Mouse (Mus musculus) heart, adult 2 months (tissue): Measurements from ENCODE around the gene Gpr27. TPM values are rescaled to one million over a fixed set of nuclear protein-coding genes. Genes with fewer than 3 reads are reported as not detected.
A peak's percentile ranks its signal among the peaks of the same experiment; 100 is the strongest.

Experiments
- DNase-seq, 2 experiments: peaks; one replicate each; pipeline ENCODE4 v3.0.0; 2021
- H3K27ac ChIP-seq: fragments of 200-600 bp; 2 replicates; pipeline ENCODE4 v1.8.1; 2022
- H3K27me3 ChIP-seq: fragments of 200-500 bp; 2 replicates; pipeline ENCODE4 v1.6.1; 2012; ENCODE audit warnings: mild to moderate bottlenecking, low read length, inconsistent platforms, mixed read lengths; ENCODE audit not compliant: control insufficient read depth, insufficient read depth
- H3K36me3 ChIP-seq: fragments of 200-500 bp; 2 replicates; pipeline ENCODE4 v1.6.1; 2012; ENCODE audit warnings: low read length, inconsistent platforms; ENCODE audit not compliant: control insufficient read depth, insufficient read depth
- H3K4me1 ChIP-seq: fragments of 200-500 bp; 2 replicates; pipeline ENCODE4 v1.6.1; 2011; ENCODE audit warnings: low read length; ENCODE audit not compliant: control insufficient read depth, insufficient read depth
- H3K4me3 ChIP-seq: fragments of 200-600 bp; 2 replicates; pipeline ENCODE4 v1.8.1; 2022
- H3K79me2 ChIP-seq: fragments of 200-500 bp; replicated peaks from 2 replicates; pipeline ENCODE4 v1.6.1; 2012; ENCODE audit warnings: mild to moderate bottlenecking, inconsistent platforms, low read length, moderate library complexity, mixed read lengths; ENCODE audit not compliant: control insufficient read depth, insufficient read depth
- H3K9ac ChIP-seq: fragments of 200-500 bp; 2 replicates; pipeline ENCODE4 v1.6.1; 2012; ENCODE audit warnings: low read depth, mild to moderate bottlenecking, control low read depth, inconsistent platforms, low read length, mixed read lengths
- CTCF ChIP-seq: fragments of 200-600 bp; IDR thresholded peaks from 2 replicates; pipeline ENCODE4 v1.8.1; 2022; ENCODE audit warnings: antibody characterized with exemption, mild to moderate bottlenecking, moderate library complexity
- EP300 ChIP-seq: fragments of 200-500 bp; IDR thresholded peaks from 2 replicates; pipeline ENCODE4 v1.6.1; 2011; ENCODE audit warnings: low read depth, low read length, control low read depth; ENCODE audit not compliant: insufficient read depth
- POLR2A ChIP-seq: fragments of 200-500 bp; IDR thresholded peaks from 2 replicates; pipeline ENCODE4 v1.6.1; 2011; ENCODE audit warnings: mild to moderate bottlenecking, low read depth, low read length, control low read depth; ENCODE audit not compliant: insufficient read depth
- WGBS: fragments of 180-500 bp; shearing (Covaris S2); methylation state at CpG from one replicate; pipeline ENCODE4 v1.1.7; 2018; 5-methylcytosine and 5-hydroxymethylcytosine counted together
- intact Hi-C: fragments of 180-260 bp; cut with DNase I; formaldehyde crosslinking; loops from one replicate; pipeline ENCODE4 v1.15.1; 2025
- polyA plus RNA-seq: library from polyadenylated mRNA; depleted of rRNA; stranded (reverse); fragments of >200 nt; gene quantifications from 2 replicates; pipeline ENCODE4 v1.2.3, GENCODE M21; 2012
- total RNA-seq, 2 experiments: library from RNA; stranded (reverse); gene quantifications; 2 replicates each; pipeline ENCODE4 v1.2.3; 2021

Gpr27 gene
- total and polyA plus RNA-seq, 3 experiments: 5.7 to 6.8 (median 6.3) TPM

- Histone ChIP-seq H3K4me3 (no peak overlapping the region), H3K79me2 (no peaks in the 10 kb centered on the region), H3K9ac (no peak overlapping the region), H3K4me1 (no peaks in the 10 kb centered on the region), H3K27me3 (no peaks in the 10 kb centered on the region; the same call in 1 of the 2 replicates), H3K27ac (no peak overlapping the region), H3K36me3 (no peaks in the 10 kb centered on the region)
- no peak for DNase-seq
- intact Hi-C loops: no loop called here
- TF ChIP-seq CTCF: peak; percentile 61
- no peak for TF ChIP-seq POLR2A
- WGBS: 56% methylated on average over 5 of the region's 5 CpGs
Measured at GRCm38 (mm10) chr6:99684899-99685298, 7.6 kb upstream of the Gpr27 start.

DNA sequence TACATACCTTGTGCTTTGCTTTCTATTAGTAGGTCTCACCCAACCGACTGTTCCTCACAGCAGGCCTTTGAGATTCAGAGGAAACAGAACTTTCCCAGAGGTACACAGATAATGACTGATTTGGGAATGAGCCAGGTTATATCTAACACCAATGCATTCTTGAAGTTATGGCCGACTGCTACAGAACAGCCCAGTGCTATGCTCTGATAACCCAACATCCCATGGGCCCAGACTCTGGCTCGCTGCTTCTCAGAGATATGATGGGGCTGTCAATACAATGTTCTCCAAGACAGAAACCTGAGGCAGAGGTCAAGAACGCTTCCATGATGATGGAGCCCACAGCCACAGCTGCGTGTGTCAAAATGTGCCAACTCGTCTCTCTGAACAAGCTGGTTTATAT, 4.0 kb upstream of the Gpr27 start:
- Histone ChIP-seq H3K9ac (no peak overlapping the region), H3K27me3 (peaks cover 9% of the 10 kb centered on the region), H3K27ac (no peak overlapping the region), H3K4me1 (no peaks in the 10 kb centered on the region), H3K36me3 (no peaks in the 10 kb centered on the region), H3K79me2 (no peaks in the 10 kb centered on the region), H3K4me3 (no peak overlapping the region)
- TF ChIP-seq CTCF (no peak), POLR2A (no peak), EP300 (no peak)
- DNase-seq: no peak
- 45% methylated on average over 6 of the region's 6 CpGs for WGBS
- intact Hi-C loops: no loop called here

- Histone ChIP-seq H3K27ac (no peak overlapping the region), H3K4me3 (peak overlapping the region; percentile 22), H3K36me3 (no peaks in the 10 kb centered on the region), H3K4me1 (no peaks in the 10 kb centered on the region), H3K9ac (peak overlapping the region; percentile 87), H3K79me2 (no peaks in the 10 kb centered on the region), H3K27me3 (peaks cover 9% of the 10 kb centered on the region)
- no peak for TF ChIP-seq POLR2A
- no peak for TF ChIP-seq EP300
- intact Hi-C loops: no loop called here
- WGBS: 13% methylated on average over 25 of the region's 25 CpGs
- no peak for DNase-seq
Measured at GRCm38 (mm10) chr6:99691666-99692205, 743 bp upstream of the Gpr27 start.

DNA sequence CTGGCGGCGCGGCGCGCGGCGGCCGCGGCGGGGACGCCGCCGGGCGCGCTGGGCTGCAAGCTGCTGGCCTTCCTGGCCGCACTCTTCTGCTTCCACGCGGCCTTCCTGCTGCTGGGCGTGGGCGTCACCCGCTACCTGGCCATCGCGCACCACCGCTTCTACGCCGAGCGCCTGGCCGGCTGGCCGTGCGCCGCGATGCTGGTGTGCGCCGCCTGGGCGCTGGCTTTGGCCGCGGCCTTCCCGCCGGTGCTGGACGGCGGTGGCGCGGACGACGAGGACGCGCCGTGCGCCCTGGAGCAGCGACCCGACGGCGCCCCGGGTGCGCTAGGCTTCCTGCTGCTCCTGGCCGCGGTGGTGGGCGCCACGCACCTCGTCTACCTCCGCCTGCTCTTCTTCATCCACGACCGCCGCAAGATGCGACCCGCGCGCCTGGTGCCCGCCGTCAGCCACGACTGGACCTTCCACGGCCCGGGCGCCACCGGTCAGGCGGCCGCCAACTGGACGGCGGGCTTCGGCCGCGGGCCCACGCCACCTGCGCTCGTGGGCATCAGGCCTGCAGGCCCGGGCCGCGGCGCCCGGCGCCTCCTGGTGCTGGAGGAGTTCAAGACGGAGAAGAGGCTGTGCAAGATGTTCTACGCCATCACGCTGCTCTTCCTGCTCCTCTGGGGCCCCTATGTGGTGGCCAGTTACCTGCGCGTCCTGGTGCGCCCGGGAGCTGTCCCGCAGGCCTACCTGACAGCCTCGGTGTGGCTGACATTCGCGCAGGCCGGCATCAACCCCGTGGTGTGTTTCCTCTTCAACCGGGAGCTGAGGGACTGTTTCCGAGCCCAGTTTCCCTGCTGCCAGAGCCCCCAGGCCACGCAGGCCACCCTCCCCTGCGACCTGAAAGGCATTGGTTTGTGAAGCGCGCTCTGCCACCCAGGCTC, 700 bp downstream of the Gpr27 start:
- WGBS: 3% methylated on average over 110 of the region's 110 CpGs
- Histone ChIP-seq H3K27me3 (peaks cover 9% of the 10 kb centered on the region), H3K4me1 (no peaks in the 10 kb centered on the region), H3K4me3 (peak overlapping the region; percentile 55), H3K36me3 (no peaks in the 10 kb centered on the region), H3K79me2 (no peaks in the 10 kb centered on the region), H3K9ac (peak overlapping the region; percentile 87), H3K27ac (no peak overlapping the region)
- DNase-seq: no peak
- TF ChIP-seq CTCF (no peak), POLR2A (no peak), EP300 (no peak)
- intact Hi-C loops: no loop called here

DNA sequence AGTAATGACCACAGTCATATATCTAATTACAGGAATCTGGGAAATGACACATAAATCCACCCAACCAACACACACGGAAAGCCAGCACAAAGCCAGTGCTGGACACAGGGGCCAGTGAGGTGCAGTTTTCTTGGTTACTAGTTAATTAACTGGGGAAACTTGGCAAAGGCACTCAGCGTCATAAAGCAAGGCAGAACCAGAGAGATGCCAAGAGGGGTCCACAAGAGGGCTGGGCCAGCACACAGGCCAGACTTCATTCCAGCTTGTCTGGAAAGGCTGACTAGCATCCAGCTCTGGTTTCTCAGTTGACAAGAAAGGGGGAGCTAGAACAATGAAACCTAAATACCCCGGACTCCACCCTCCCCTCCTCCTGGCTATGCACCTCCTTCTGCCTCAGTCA, 8.0 kb downstream of the Gpr27 start:
- no peaks in the 10 kb centered on the region for H3K36me3 ChIP-seq
- no peak overlapping the region for H3K27ac ChIP-seq
- WGBS: 76% methylated on average over 3 of the region's 3 CpGs
- no peak overlapping the region for H3K4me3 ChIP-seq
- no peaks in the 10 kb centered on the region for H3K79me2 ChIP-seq
- H3K9ac ChIP-seq: no peak overlapping the region
- H3K27me3 ChIP-seq: no peaks in the 10 kb centered on the region
- DNase-seq: no peak
- intact Hi-C loops: no loop called here
- H3K4me1 ChIP-seq: no peaks in the 10 kb centered on the region
- TF ChIP-seq CTCF: no peak
- TF ChIP-seq POLR2A: no peak
- no peak for TF ChIP-seq EP300

DNA sequence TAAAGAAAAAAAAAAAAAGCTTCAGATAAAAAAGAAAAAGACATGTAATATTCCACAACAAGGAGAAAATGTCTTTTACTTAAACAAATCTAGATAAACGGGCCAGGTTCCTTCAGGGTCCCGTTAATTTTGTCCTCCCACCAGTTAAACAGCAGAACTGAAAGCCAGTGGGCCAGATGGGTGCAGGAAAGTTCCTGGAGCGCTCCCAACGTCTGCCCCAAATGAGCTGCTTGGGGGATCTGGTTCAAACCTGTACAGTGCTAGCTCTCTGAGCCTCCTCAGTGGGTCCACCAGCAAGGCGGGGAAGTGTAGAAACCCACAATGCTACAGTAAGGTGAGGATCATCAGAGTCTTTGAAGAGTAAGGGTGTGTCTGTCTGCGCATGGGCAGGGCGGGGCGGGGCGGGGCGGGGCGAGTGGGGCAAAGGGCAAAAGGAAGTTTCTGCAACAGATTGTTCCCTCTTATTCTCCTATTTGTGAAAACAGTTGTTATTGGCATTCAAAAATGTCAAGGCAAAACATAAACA, 19.2 kb downstream of the Gpr27 start:
- 68% methylated on average over 11 of the region's 11 CpGs for whole genome bisulfite sequencing
- H3K27me3 ChIP-seq: no peaks in the 10 kb centered on the region
- DNase-seq: no peak
- TF ChIP-seq POLR2A (no peak), CTCF (no peak), EP300 (no peak)
- H3K27ac ChIP-seq: no peak overlapping the region
- H3K36me3 ChIP-seq: no peaks in the 10 kb centered on the region
- intact Hi-C loops: no loop called here
- H3K9ac ChIP-seq: no peak overlapping the region
- H3K79me2 ChIP-seq: no peaks in the 10 kb centered on the region
- H3K4me3 ChIP-seq: no peak overlapping the region
- no peaks in the 10 kb centered on the region for H3K4me1 ChIP-seq
